Mouse (Mus musculus): Measurements from ENCODE around the gene Lrrc74b.
A peak's percentile ranks its signal among the peaks of the same experiment; 100 is the strongest.
"Not testable (repeated sequence)": the region's sequence is repeated elsewhere in the genome, so short reads cannot be mapped to it uniquely, and the experiment has no call there.

Lrrc74b gene

DNA sequence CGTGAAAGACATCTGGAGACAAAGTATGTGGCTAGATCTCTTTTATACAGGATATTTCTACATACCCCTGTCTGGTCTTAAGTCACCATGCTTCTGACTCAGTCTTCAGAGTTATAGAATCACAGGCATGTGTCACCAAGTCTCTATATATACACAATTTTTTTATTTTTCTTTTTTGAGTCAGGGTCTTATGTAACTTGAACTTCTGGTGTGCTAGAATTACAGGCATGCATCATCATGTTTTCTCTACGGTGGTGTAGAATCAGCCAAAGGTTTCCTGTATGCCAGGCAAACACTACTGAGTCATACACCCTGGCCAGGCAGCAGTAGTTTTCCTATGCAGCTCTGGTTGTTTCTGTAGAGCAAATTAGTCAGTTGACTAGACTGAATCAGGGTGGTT lies 18.4 kb downstream of the Lrrc74b start:
- no peak for DNase-seq

DNA sequence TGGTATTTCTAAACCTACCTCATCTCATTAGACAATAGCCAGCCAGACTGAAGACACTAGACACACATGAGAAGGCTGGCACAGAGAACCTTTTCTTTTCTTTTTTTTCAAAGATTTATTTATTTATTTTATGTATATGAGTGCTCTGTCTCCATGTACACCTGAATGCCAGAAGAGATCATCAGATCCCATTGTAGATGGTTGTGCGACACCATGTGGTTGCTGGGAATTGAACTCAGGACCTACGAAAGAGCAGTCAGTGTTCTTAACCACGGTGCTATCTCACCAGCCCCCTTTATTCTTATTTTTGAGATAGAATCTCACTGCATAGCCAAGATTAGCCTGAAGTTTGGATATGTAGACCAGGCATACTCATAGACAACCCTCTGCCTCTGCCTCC lies 24.5 kb downstream of the Lrrc74b start:
- DNase-seq, result no peak

DNA sequence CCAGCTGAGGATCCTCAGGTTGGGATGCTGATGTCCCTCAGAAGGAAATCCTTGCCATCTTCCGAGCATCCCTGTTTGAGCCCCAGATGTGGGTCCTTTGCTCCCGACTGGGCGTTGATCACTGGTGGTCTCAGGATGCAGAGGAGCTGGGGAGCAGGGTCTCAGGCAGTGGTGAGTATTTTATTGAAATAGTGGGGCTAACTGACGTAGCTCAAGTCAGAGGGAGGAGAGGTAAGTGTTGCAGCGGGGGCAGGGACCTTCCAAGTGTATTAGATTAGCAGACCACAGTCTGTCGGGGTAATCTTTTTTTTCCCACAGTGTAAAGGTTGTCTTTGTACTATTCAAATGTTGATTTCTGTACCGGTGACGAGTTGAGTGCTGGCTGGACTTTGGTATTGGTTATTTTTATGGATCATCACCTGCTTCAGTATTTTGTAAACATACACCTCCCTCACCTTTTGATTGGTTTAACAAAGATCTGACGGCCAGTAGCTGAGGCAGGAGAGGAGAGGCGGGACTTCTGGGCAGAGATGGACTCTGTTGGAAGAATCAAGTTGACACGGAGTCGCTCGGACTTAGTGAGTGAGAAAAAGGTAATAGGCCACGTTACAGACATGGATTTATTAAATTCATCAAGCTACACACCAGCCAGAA lies 28.2 kb downstream of the Lrrc74b start:
- DNase-seq, result no peak

DNA sequence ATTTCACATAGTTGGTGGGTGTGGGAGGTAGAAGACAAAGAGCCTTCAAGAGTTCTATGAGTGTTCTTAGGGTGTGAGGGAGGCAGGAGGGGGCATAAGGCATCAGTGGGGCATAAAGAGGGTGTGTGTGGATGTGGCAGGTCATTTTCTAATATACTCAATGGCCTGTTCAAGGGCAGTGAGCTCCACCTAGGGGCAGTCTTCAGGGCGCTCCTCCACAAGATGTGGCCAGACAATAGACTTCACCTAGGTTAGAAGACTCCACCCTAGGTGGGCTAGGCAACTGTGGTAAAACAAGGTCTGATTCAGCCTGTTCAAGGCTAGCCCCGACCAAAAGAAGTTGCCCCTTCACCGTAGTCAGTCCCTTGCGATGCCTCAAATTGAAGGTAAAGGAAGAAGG lies 28.8 kb downstream of the Lrrc74b start:
- no peak for DNase-seq

DNA sequence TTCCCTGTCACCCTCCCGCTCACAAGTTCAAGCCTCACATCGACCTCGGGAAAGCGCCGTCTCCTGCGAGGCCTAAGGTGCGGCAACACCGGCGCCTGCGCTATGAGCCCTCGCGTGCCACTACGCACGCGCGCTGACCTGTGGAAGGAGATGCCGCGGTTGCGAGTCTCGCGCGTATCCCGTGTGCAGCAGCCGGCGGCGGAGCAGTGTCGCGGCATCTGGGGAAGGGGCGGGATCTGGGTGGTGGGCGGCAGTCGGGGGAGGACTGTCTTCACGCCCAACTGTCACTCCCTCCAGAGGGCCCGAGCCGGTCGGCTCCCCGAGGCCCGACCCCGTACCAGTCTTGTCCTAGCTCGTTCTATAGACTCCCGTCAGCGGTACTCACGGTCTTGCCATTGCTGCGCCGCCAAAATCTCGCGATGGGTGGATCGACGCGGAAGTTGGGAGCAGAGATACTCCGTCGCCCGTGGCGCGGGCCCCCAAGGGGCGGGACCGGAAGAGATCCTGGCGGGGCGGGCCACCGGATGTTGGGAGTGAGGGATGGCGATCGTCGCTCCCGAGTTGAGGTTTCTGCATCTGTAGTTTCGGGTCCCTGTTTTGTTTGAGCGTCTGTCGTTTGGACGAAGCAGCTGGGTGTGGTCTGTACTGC lies 30.3 kb downstream of the Lrrc74b start, which contains the start of gene Thap7:
Gene Thap7, minus strand, starts transcription at position 497 of the 649 bp plus-strand sequence.
- peak; percentile 96 for DNase-seq

DNA sequence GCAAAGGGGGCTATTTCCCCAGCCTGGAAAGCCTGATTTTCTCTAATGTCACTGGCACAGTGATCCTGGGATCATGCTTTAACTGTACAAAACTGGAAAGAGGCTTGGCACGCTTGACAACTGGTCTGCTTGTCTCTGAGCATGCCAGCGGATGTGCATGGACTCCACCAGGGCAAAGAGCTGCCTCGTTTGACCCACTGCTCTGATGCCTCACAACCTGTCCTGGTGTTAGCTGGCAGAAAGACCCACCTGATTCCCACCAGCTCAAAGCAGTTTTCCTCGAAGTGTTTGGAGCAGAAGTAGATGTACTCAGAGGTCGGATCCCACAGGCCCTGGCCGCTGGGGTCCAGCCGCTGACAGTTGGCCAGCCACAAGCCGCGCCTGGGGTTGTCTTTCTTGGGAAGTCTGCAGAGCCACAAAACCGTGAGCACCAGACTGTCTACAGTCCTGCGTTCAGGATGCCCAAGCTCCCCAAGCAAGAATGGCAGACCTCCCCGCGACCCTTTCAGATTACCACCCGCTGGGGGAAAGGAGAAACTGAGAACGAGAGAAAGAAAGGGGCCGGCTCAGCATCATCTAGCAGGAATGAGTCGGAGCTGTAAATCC lies 31.0 kb downstream of the Lrrc74b start:
- DNase-seq, result no peak

DNA sequence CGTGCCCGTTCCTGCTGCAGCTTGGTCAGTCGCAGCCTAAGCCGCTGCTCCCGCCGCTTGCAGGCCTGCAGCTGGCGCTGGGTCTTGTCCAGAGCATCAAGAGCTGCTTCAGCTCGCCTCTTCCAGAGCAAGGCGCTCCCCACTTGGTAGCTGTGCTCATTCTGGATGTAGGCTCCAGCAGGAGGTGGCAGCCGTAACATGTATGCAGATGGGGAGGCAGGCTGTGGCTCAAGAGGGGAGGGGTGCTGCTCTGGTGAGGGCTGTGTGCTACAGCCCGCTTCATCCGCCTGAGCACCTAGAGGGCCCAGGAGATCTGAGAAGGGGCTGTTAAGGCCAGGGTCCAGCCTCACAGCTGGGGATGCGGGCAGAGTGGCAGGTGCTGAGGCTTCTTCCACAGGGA lies 32.8 kb downstream of the Lrrc74b start:
- no peak for DNase-seq

DNA sequence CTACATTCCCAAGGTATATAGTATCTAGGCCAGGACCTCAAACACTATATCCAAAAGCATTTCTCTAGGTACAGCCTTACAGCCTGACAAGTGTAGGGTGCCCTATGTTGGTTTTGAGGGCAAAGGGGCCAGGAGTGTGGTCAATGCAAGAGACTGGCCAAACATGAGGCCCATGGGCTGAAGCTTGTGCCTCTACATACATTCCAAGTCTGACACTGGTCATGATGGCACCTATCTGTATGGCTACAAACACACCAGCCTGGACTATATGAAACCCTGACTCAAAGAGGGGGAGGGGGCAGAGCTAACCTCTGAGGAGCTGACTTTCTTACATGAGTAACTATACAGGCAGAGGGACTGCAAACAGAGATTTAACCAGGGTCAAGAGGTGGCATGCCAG lies 33.4 kb downstream of the Lrrc74b start:
- no peak for DNase-seq

DNA sequence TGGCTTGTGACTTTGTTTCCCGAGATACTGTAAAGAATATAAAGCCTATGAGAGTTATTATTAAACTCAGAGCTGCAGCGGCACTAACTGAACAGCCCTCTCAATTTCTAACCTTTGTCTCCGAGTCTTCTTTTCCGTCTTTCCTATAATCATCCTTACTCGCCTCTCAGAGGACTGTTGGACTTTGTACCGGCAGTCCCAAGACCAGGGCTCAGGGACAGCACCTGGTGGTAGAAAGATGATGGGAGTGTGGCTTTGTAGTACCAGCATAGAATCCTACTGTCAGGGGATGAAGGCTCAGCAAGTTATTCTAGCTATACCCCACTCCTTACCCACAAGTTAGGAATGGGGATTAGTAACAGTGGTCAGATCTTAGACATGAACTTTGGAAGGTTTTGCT lies 34.8 kb downstream of the Lrrc74b start:
- DNase-seq, result no peak

DNA sequence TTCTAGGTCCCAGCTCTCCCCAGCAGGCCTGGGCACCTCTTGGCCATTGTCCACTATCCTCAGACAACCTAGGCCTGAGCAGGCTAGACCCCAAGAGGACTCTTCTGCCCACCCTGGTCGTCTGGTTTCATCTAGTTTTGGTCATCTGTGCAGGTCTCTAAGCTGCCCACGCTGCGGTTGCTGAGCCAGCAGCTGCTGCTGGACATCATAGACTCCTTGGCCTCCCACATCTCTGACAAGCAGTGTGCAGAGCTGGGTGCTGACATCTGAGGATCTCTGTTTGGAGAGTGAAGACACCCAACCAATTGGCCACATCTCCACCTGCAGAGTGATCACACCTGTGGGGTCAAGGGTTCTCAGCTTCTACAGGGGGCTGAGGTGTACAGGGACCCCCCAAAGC lies 35.5 kb downstream of the Lrrc74b start:
- no peak for DNase-seq

DNA sequence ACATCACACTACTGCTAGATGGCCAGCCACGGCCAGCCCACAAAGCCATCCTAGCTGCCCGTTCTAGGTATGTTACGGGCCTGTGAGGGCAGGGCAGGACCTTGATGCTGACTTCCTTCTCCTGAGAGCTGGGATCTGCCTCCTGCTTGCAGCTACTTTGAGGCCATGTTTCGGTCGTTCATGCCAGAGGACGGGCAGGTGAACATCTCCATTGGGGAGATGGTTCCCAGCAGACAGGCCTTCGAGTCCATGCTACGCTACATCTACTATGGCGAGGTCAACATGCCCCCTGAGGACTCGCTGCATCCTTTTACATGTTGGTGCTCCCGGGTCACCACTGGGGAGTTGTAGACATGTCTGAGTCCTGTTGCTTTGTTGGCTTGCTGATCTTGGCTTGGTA lies 36.9 kb downstream of the Lrrc74b start:
- DNase-seq, result no peak

DNA sequence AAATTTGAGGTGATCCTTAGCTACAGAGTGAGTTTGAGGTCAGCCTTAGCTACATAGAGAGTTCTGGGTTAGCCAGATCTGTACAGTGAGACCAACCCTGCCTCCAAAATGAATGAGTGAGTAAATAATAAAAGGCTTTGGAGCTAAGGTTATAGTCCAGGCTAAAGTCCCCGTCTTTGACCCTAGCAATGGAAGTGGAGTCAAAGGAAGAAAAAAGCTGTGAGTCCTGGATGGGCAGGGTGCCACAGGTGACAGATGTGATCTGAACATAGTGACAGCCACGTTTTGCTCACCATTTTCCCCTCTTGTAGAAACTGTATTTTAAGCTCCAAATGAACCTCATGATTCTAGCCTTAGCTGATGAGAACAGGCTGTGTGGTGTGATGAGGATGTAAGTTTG lies 42.1 kb downstream of the Lrrc74b start:
- DNase-seq, result no peak

DNA sequence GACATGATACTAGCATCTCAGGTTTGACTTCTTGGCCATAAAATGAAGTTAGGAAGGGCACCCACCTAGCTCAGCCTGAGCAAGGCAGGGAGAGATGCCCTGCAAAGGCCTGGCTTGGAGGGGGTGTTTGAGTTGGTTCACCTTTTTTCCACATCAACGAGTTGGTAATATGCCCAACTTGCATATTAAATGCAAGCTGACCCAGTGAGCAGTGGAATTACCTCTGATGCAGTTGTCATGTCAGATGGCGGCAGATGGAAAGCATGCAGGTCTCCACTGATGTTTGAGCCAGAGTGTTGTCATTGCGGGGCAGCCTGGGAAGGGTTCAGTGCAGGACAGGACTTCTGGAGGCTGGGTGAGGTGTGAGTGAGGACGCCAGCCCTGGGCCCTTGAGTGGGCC lies 49.6 kb downstream of the Lrrc74b start:
- no peak for DNase-seq

DNA sequence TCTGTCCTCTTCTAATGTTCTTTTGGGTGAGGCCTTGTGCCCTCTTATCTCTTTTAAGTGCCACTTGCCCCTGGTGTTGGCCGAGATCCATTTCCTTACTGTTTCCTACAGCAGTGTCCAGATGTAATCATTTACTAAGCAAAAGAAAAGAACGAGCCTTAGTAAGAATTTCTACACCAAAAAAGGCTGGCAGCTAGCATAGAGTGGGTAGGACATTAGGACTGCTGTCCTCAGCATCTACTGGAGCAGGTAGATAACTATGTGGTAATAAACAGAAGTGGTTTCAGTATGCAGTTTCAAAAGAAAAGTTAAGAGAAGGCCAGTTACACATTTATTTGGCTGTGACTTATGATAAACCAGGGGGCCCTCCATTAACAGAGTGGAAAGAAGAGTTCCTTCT lies 50.4 kb downstream of the Lrrc74b start:
- DNase-seq, result no peak

DNA sequence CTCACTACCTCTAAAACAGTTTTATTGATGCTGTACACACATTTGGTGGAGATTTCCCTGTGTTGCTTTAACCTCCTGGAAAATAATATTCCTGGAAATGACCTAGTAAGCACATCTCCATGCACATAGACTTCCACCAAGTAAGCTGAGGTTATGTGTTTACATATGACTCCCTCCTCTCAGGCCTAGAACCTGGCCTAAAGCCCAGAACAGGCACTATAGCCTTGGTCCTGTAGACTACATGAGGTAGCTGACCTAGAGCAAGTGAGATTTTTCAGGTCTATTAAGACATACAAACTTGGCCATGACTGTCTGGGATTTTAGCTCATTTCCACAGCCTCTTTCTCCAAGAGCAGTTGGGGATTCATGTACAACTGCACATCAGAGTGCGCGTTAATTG lies 50.9 kb downstream of the Lrrc74b start:
- no peak for DNase-seq

DNA sequence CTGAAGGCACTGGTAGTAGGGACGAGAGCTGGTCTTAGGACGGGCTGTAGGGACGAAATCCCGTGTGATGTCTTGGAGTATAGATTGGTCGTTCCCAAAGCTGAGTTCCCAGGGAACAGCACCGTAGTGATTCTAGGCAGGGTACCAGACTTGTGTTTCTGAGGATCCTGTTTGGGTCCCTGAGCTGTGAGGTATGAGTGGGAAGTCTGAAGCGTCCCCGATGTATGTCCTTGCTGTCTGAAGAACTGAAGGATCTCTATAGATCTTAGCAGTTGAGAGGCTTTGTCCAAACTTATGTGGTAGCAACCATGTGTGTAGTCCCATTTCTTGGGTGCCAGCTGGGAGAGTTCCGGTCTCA lies 51.8 kb downstream of the Lrrc74b start:
- no peak for DNase-seq

DNA sequence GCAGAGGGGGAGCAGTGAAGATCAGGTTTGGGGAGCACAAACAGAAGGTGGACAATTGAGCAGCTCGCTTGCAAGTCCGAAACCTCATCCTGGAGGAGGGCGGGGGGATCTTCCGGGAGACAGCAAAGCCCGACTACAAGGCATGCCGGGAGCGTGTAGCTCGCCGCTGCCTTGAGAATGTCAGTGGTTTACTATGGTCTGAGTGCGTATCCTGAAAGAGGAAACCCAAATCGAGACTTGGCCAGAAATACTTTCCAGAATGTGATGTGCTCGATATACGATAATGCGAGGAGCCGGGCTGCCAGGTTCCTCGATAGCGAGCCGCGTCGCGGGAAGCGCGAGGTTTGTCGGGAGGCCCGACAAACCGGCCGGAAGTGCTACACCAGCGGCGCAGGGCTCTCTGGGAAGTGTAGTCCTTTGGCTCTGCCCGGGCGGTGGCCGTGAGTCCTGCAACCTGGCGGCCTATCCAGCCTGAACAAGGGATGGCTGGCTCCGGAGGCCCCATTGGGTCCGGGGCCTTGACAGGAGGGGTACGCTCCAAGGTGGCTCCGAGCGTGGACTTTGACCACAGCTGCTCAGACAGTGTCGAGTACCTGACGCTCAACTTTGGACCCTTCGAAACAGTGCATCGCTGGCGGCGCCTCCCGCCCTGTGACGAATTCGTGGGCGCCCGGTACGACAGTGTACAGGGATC lies 52.4 kb downstream of the Lrrc74b start, which contains the start of gene Lztr1:
Gene Lztr1, plus strand, starts transcription at position 143 of the 694 bp plus-strand sequence.
- peak; percentile 93 for DNase-seq

DNA sequence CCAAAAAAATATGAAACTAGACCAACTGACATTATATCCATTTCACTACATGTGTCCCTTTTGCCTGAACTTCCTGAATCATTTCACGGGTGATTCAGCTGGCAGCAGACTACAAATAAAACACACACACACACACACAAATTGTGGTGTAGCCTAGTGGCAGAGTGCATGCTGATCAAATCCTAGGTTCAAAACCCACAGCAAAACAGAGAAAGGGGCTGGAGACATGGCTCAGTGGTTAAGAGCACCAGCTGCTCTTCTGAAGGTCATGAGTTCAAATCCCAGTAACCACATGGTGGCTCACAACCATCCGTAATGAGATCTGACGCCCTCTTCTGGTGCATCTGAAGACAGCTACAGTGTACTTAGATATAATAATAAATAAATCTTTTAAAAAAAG lies 53.0 kb downstream of the Lrrc74b start:
- not testable (repeated sequence) for DNase-seq

DNA sequence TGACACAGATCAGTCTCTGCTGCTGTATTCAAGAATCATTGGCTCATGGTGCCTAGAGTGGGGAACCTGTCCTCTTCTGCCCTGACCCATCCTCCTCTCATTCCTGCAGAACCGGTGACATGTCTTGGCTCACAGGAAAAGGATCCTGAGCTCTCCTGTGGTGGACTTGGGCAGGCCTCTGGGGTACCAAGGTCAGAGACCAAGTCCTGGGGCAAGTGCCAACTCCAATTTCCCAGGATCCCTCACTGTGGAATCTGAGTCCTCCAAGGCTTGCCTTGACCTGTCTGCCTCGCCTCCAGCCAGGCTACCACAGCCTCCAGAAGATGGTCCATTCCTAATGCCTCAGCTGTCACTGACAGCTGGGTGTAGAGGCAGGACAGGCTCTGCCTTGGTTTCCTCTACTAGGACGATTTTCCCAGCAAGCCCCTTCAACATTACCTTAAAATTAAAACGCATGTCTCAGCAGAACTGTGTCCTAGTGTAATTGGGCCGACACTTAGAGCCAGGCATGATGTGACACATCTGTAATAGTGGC lies 54.0 kb downstream of the Lrrc74b start:
- no peak for DNase-seq

DNA sequence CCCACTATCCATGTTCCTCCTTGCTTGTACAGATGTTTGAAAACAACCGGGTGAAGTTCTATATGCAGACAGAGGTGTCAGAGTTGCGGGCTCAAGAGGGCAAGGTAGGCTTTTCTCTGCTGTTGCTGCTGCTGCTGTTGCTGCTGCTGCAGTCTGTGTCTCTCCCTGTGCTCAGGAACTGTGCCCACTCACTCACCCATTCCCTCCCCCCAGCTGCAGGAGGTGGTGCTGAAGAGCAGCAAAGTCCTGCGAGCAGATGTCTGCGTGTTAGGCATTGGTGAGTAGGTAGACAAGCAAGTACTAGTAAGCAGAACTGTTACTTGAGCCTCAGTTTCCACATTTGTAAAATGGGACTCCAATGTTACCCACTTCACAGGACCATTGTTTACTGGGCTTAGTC lies 58.4 kb downstream of the Lrrc74b start:
- no peak for DNase-seq

DNA sequence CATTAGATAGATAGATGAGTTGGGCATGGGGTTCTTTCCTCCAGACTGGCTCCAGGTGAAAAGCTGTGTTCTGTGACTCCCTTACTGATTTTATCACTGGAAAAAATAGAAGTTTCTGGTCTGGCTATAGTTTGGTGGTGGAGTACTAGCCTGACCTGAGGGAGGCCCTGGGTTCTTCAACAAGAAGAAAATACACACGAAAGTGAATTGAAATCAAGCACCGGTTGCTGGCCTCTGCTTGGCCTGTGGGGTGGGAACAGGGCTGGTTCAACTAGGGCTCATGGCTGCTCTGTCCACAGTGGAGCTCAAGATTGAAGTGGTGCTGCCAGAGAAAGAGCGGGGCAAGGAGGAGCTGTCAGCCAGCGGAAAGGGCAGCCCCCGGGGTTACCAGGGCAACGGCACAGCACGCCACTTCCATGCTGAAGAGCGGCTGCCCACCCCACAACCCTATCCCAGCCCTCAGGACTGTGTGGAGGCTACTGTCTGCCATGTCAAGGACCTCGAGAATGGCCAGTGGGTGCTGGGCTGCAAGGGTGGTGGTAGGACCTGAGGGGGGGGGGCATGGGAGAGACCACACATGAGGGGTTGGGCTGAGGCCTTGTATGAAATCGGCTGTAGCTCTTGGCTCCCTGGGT lies 61.7 kb downstream of the Lrrc74b start:
- no peak for DNase-seq

DNA sequence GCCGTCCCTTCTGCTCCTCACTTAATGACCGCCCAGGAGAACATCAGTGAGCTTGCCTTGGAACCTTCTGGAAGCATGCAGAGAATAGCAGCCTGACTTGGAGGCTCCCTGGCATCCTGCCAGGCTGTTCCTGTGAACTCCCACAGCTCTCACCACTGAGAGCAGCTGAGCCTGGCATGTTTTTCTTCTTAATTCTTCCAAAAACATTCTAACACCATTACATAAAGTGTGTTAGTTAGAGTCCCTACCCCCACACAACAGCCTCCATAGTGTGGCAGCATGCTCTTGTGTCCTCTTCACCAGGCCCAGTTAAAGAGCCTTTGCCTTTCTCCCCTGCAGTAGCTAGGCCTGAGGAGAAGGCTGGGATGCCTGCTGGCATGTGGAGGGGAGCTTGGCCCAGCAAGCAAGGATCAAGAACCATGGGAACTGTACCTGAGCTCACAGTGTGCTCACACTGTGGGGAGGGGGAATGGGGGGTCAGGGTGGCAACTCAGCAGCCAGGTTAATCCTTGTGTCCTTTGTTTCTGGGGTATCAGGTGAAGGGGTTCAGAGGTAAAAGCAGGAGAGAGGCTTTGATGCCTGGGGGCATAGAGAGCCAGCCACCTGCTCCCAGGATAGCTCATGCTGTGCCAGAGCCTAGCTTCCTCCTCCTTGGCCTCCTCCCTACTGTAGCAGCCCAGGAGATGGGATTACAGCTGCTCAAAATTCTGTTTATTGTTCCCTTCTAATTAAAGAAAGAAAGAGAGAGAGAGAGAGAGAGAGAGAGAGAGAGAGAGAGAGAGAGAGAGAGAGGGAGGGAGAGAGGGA lies 64.3 kb downstream of the Lrrc74b start:
- DNase-seq, result peak; percentile 83
